Mouse (Mus musculus) stomach, embryonic 14.5 days (tissue): ENCODE results near the gene Fcer1g. TPM values are rescaled to one million over a fixed set of nuclear protein-coding genes. Genes with fewer than 3 reads are reported as not detected.

Source experiments
- ATAC-seq: fragments of 200-750 bp; cut with Nextera tagmentation; 2 replicates; pipeline ENCODE4 v1.8.0; 2017; ENCODE audit warnings: low read depth, moderate TSS enrichment; ENCODE audit not compliant: insufficient number of reproducible peaks, insufficient read depth, low FRiP score
- H3K27ac ChIP-seq: fragments of 300-500 bp; sonication (generic); 2 replicates; pipeline ENCODE4 v1.5.1; 2014; ENCODE audit warnings: mild to moderate bottlenecking, low read length, moderate library complexity, mixed read lengths
- H3K27me3 ChIP-seq: fragments of 300-500 bp; sonication (generic); 2 replicates; pipeline ENCODE4 v1.6.1; 2014; ENCODE audit warnings: low read length, control low read depth, mixed read lengths; ENCODE audit not compliant: control insufficient read depth, insufficient read depth
- H3K36me3 ChIP-seq: fragments of 300-500 bp; sonication (generic); 2 replicates; pipeline ENCODE4 v1.6.1; 2014; ENCODE audit warnings: mild to moderate bottlenecking, control low read depth, low read length, moderate library complexity, mixed read lengths; ENCODE audit not compliant: control insufficient read depth, insufficient read depth
- H3K4me1 ChIP-seq: fragments of 300-500 bp; sonication (generic); 2 replicates; pipeline ENCODE4 v1.6.1; 2014; ENCODE audit warnings: low read length, control low read depth, mixed read lengths; ENCODE audit not compliant: control insufficient read depth, insufficient read depth
- H3K4me2 ChIP-seq: fragments of 300-500 bp; sonication (generic); replicated peaks from 2 replicates; pipeline ENCODE4 v1.6.1; 2014; ENCODE audit warnings: low read depth, low read length, control low read depth
- H3K4me3 ChIP-seq: fragments of 300-500 bp; sonication (generic); 2 replicates; pipeline ENCODE4 v1.5.1; 2014; ENCODE audit warnings: low read depth, low read length, control low read depth
- H3K9ac ChIP-seq: fragments of 300-500 bp; sonication (generic); replicated peaks from 2 replicates; pipeline ENCODE4 v1.6.1; 2014; ENCODE audit warnings: low read depth, mild to moderate bottlenecking, control low read depth, low read length, moderate library complexity, mixed read lengths
- H3K9me3 ChIP-seq: fragments of 300-500 bp; sonication (generic); 2 replicates; pipeline ENCODE4 v1.6.1; 2016; ENCODE audit warnings: low read depth, low read length, control low read depth; ENCODE audit not compliant: control insufficient read depth
- WGBS: fragments of 180-500 bp; shearing (Covaris S2); extraction: QIAGEN DNeasy Blood & Tissue Kit; methylation state at CpG from one replicate; pipeline ENCODE4 v1.1.7; 2014; 5-methylcytosine and 5-hydroxymethylcytosine counted together
- polyA plus RNA-seq: library from polyadenylated mRNA; unstranded; fragments of >200 nt; fragmentation: Nextera tagmentation; extraction: Ambion mirVana; gene quantifications from 2 replicates; pipeline ENCODE4 v1.2.1, GENCODE M21; 2014

The Fcer1g gene
- polyA plus RNA-seq, 1 experiment from 2014 or later: 52.5 TPM

DNA sequence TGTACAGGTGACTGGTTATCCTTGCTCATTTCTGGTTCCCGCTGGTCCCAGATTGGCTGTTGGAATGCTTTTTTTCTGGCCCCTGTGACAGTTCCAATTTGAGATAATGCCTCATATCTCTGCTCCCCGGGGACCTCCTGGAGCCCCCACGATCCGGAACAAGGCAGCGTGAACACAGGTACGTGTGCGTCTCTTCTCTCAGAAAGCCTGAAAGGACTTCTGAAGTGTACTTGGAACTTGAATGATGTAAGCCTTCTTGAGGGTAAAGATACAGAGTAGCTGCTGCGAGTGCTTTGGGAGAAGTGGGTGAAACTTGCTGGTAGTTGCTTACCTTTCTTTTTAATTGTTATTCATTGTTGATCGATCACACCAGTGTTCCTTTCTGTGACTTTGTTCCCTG is 37.0 kb upstream of the Fcer1g start:
- peak overlapping the region; percentile 85 for H3K4me2 ChIP-seq
- ATAC-seq: no peak
- peaks cover 12% of the 10 kb centered on the region for H3K4me1 ChIP-seq
- no peak overlapping the region; the same call in 1 of the 2 replicates for H3K27ac ChIP-seq
- 38% methylated on average over 9 of the region's 9 CpGs for WGBS
- peak overlapping the region; percentile 66; the same call in 1 of the 2 replicates for H3K9ac ChIP-seq
- peak overlapping the region; percentile 70 for H3K4me3 ChIP-seq
- H3K27me3 ChIP-seq: no peaks in the 10 kb centered on the region
- peaks cover 30% of the 10 kb centered on the region for H3K36me3 ChIP-seq
- no peaks in the 10 kb centered on the region for H3K9me3 ChIP-seq

DNA sequence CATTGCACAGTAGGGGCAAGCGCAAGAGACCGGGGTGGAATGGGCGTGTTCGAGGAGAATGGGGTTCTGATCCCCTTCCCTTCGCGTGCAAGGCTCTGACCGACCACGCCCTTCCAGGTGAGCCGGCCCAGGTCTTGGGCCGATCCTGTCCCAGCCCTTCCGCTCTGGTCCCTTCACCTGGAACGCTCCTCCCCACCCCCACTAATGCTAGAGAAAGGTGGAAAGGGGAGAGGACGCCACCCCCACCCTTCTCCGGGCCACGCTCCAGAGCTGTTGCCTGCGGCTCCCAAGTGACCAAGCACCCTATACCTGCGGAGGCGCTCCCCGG is 36.4 kb upstream of the Fcer1g start:
- H3K36me3 ChIP-seq: peaks cover 24% of the 10 kb centered on the region
- whole genome bisulfite sequencing: under 1% methylated on average over 19 of the region's 19 CpGs
- peak; percentile 87 for ATAC-seq
- H3K4me3 ChIP-seq: peak overlapping the region; percentile 70
- no peaks in the 10 kb centered on the region for H3K9me3 ChIP-seq
- H3K27me3 ChIP-seq: no peaks in the 10 kb centered on the region
- peaks cover 12% of the 10 kb centered on the region for H3K4me1 ChIP-seq
- H3K4me2 ChIP-seq: peak overlapping the region; percentile 85
- peak overlapping the region; percentile 74; the same call in 1 of the 2 replicates for H3K27ac ChIP-seq
- peak overlapping the region; percentile 66 for H3K9ac ChIP-seq

DNA sequence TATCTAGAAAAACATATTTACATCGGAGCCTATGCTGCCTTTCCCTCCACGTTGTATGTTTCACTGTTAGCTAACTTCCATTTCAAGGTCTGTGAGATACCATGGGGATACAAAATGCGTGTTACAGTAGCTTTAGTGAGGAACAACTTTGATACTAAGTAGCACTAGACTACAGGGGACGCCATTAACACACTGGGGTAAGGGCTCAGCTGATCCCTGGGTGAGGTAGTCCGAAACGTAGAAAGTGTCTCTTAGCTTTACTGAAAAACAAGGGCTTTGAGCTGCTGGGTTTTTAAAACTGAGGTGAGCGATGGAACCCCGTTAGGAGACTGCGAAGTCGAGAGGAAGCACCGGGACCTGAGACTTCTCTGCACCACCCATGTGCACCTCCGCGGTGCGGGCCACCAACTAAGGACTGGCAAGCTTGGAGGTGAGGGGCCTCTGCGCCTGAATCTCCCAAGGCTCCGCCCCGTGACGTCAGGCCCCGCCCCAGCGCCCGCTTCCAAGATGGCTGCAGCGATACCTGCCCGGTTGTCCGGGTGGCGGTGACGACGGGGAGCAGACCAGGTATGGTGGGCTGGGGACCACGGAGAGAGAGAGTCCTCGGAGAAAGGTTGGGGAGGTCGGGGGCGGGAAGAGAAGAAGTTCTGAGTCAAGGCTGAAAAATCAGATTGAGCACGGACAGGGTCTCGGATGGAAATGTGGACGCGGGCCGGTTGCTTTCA is 35.8 kb upstream of the Fcer1g start, which contains the start of gene B4galt3:
TSS of gene B4galt3 (plus strand) at position 481 of the 725 bp plus-strand sequence.
- H3K4me1 ChIP-seq: peaks cover 12% of the 10 kb centered on the region
- peaks cover 19% of the 10 kb centered on the region for H3K36me3 ChIP-seq
- 3% methylated on average over 36 of the region's 36 CpGs for WGBS
- H3K4me3 ChIP-seq: peak within 1 kb of the TSS; percentile 70
- H3K9ac ChIP-seq: peak within 1 kb of the TSS; percentile 66
- peak within 1 kb of the TSS; percentile 74; the same call in 1 of the 2 replicates for H3K27ac ChIP-seq
- H3K27me3 ChIP-seq: no peaks in the 10 kb centered on the region
- peak; percentile 93 for ATAC-seq
- peak within 1 kb of the TSS; percentile 85 for H3K4me2 ChIP-seq
- H3K9me3 ChIP-seq: no peaks in the 10 kb centered on the region

DNA sequence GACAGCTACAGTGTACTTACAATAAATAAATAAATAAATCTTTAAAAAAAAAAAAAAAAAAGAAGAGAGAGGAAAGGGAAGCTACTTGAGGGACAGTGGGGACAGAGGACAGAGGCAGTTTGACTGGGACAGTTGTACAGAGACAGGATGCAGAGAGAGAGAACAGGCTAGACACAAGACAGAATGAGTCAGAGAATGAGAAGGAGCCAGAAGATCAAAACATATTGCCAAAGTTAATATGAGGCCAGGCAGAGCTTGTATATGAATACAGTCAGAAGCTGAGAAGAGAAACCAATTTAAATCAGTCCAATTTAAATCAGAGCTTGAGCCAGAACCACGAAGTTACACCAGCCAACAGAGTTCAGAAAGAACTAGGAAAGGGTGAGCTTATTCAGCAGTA is 34.2 kb upstream of the Fcer1g start:
- no peak overlapping the region for H3K4me2 ChIP-seq
- no peak overlapping the region for H3K9ac ChIP-seq
- ATAC-seq: no peak
- peaks cover 12% of the 10 kb centered on the region for H3K4me1 ChIP-seq
- H3K27ac ChIP-seq: no peak overlapping the region
- peaks cover 3% of the 10 kb centered on the region; the same call in 1 of the 2 replicates for H3K36me3 ChIP-seq
- no peaks in the 10 kb centered on the region for H3K9me3 ChIP-seq
- H3K27me3 ChIP-seq: no peaks in the 10 kb centered on the region
- no peak overlapping the region for H3K4me3 ChIP-seq
- 63% methylated on average over 1 of the region's 1 CpGs for WGBS

DNA sequence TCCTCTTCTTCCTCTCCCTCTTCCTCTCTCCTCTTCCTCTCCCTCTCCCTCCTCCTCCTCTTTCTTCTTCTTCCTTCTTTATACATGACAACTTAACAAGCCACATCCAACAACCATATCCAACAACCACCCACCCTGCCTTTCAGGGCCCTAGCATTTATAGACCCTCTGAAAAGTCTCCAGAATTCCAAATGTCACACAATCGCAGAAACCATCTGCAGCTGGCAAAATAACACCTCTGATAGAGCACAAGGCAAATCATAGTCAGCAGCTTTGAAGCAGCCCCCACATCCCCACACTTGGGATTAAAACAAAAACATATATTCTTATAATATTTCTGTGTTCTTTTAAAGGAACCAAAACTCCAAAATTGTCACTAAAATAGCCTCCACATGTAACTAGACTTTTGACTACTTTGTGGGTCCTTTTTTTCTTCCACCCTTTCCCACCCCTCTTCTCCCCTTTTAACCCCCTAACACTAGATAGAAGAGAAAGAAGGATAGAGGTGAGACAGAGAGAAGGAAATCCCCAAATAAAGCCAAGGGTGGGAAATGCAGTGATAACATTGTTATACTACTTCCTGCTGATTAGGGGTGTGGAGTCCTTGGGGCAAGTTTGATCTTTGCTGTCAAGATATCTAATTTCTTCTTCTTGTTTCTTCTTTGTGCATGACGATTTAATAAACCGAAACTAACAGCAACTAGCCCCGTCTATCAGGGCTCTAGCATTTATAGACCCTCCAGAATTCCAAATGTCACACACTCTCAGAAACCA is 32.0 kb upstream of the Fcer1g start:
- no peaks in the 10 kb centered on the region for H3K27me3 ChIP-seq
- WGBS: 66% methylated on average over 4 of the region's 4 CpGs
- no peak overlapping the region for H3K27ac ChIP-seq
- no peaks in the 10 kb centered on the region for H3K36me3 ChIP-seq
- H3K4me2 ChIP-seq: no peak overlapping the region
- H3K4me1 ChIP-seq: peaks cover 12% of the 10 kb centered on the region
- no peak overlapping the region for H3K9ac ChIP-seq
- no peak overlapping the region for H3K4me3 ChIP-seq
- no peaks in the 10 kb centered on the region for H3K9me3 ChIP-seq
- no peak for ATAC-seq

DNA sequence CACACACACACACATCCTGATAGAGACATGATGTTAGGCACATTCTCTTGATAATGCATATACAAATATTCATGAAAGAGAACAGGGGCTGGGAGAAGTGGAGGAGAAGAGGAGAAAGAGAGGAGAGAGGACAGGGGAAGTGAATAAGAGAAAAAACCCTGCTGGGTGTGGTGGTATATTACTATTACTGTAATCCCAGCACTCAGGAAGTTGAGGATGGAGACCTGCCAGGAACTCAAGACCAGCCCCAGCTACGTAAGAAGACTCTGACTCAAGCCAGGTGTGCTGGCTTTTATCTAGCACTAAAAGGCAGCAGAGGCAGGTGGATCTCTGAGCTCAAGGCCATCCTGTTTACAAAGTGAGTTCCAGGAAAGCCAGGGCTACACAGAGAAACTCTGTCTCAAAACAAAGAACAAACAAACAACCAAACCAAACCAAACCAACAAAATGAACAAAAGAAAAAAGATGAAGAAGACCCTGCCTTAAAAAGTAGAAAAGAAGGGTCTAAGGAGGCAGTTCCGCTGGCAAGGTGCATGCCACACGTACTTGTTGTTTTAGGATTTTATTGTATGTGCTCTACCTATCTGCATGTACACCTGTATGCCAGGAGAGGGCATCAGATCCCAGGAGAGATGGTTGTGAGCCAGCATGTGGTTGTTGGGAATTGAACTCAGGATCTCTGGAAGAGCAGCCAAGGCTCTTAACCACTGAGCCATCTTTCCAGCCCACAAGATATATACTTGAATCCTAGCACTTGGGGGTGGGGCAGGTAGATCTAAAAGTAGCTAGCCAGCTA is 29.7 kb upstream of the Fcer1g start:
- Histone ChIP-seq H3K4me3 (no peak overlapping the region), H3K4me2 (no peak overlapping the region), H3K9me3 (no peaks in the 10 kb centered on the region), H3K27ac (peak overlapping the region; percentile 93; the same call in 1 of the 2 replicates), H3K27me3 (no peaks in the 10 kb centered on the region), H3K9ac (no peak overlapping the region), H3K4me1 (peaks cover 8% of the 10 kb centered on the region), H3K36me3 (no peaks in the 10 kb centered on the region)
- no peak for ATAC-seq
- 67% methylated on average over 3 of the region's 3 CpGs for WGBS

DNA sequence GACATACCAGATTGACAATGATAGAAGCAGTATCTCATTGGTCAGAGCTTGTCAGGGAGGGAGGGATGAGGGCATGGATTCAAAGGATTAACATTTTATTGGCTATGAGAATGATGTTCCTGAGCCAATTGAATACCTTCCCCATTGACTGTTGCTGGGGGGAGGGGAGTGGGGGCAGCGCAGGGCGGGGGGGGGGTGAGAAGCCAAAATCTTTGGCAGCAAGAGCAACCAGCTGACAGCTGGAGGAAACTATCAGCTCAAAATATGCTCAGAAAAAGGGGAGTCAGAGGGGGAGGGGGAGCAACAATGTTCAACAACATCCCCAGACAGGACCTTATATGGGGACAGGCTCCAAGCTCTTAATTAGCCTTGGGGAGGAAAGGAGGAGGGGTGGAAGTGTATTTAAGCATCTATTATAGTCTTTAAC is 29.0 kb upstream of the Fcer1g start:
- H3K36me3 ChIP-seq: no peaks in the 10 kb centered on the region
- no peaks in the 10 kb centered on the region for H3K9me3 ChIP-seq
- H3K9ac ChIP-seq: no peak overlapping the region
- H3K27ac ChIP-seq: peak overlapping the region; percentile 93
- no peaks in the 10 kb centered on the region for H3K27me3 ChIP-seq
- H3K4me1 ChIP-seq: peaks cover 8% of the 10 kb centered on the region
- no peak overlapping the region for H3K4me3 ChIP-seq
- WGBS: 3% methylated on average over 2 of the region's 2 CpGs
- peak overlapping the region; percentile 44; the same call in 1 of the 2 replicates for H3K4me2 ChIP-seq
- ATAC-seq: peak; percentile 87

DNA sequence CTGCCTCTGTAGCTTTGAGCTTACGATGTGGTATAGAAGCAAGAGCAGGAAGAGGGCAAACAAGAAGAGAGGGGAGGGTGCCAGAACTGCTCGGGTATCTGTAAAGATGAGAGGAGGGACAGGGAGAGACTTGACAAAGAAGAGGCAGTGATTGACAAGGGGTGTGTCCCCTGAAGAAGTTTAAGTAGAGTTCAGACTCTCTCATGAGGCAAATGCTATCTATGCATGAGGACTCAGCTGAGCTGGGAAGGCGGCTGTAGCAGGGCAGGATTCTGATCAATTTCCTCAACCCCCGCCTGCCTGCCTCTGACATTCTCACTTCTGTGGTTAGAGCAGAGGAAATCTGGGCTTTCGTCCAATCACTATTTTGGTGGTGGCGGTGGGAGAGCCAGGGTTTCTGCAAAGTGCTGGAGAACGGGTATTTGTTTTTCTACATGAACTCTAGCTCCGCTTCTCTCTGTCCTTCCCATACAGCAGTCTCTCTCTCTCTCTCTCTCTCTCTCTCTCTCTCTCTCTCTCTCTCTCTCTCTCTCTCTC is 28.5 kb upstream of the Fcer1g start:
- Histone ChIP-seq H3K27me3 (no peaks in the 10 kb centered on the region), H3K4me3 (peak overlapping the region; percentile 2; the same call in 1 of the 2 replicates), H3K36me3 (no peaks in the 10 kb centered on the region), H3K4me2 (peak overlapping the region; percentile 44), H3K9me3 (no peaks in the 10 kb centered on the region), H3K4me1 (peaks cover 8% of the 10 kb centered on the region), H3K27ac (peak overlapping the region; percentile 93), H3K9ac (no peak overlapping the region; the same call in 1 of the 2 replicates)
- under 1% methylated on average over 8 of the region's 8 CpGs for WGBS
- peak; percentile 72 for ATAC-seq
